Mouse (Mus musculus): ENCODE data around the gene Nr2f2. TPM values are rescaled to one million over a fixed set of nuclear protein-coding genes. Genes with fewer than 3 reads are reported as not detected.

Nr2f2 gene
- polyA plus RNA-seq, 1 experiment = 7.7 TPM

GRCm38 (mm10) chr7:70406527-70406926 lies 40.0 kb upstream of the Nr2f2 start:
- 84% methylated on average over 11 of the region's 11 CpGs for WGBS
- no peak overlapping the region for H3K27ac ChIP-seq (ENCODE audit: control insufficient read depth, insufficient read depth, low read depth, low read length, poor library complexity)
- no peaks in the 10 kb centered on the region; the same call in 1 of the 2 replicates for H3K4me1 ChIP-seq (ENCODE audit: control insufficient read depth, insufficient read depth, low read length)
- TF ChIP-seq CTCF (IDR thresholded peaks at IDR 0.05; ENCODE audit: control insufficient read depth, insufficient read depth, low read length) = no peak
- TF ChIP-seq POLR2A (IDR thresholded peaks at IDR 0.05; ENCODE audit: borderline replicate concordance, control insufficient read depth, low read depth, low read length) = no peak
- no peak overlapping the region for H3K4me3 ChIP-seq (replicated peaks; ENCODE audit: control insufficient read depth, low read depth, low read length)

- H3K27ac ChIP-seq (ENCODE audit: control insufficient read depth, insufficient read depth, low read depth, low read length, poor library complexity) = no peak overlapping the region
- H3K4me3 ChIP-seq (replicated peaks; ENCODE audit: control insufficient read depth, low read depth, low read length) = no peak overlapping the region
- WGBS = 86% methylated on average over 2 of the region's 2 CpGs
Measured at GRCm38 (mm10) chr7:70405466-70405865, 38.9 kb upstream of the Nr2f2 start.

GRCm38 (mm10) chr7:70382828-70383227 lies 16.3 kb upstream of the Nr2f2 start:
- Histone ChIP-seq H3K4me1 (ENCODE audit: control insufficient read depth, insufficient read depth, low read length) (no peaks in the 10 kb centered on the region), H3K4me3 (replicated peaks; ENCODE audit: control insufficient read depth, low read depth, low read length) (no peak overlapping the region), H3K27ac (ENCODE audit: control insufficient read depth, insufficient read depth, low read depth, low read length, poor library complexity) (no peak overlapping the region)
- no peak for TF ChIP-seq CTCF (IDR thresholded peaks at IDR 0.05; ENCODE audit: control insufficient read depth, insufficient read depth, low read length)
- TF ChIP-seq POLR2A (IDR thresholded peaks at IDR 0.05; ENCODE audit: borderline replicate concordance, control insufficient read depth, low read depth, low read length) = no peak
- 77% methylated on average over 4 of the region's 4 CpGs for WGBS

More at GRCm38 (mm10) chr7:70405466-70405865, 38.9 kb upstream of the Nr2f2 start:
- TF ChIP-seq CTCF (IDR thresholded peaks at IDR 0.05; ENCODE audit: control insufficient read depth, insufficient read depth, low read length) (no peak), POLR2A (IDR thresholded peaks at IDR 0.05; ENCODE audit: borderline replicate concordance, control insufficient read depth, low read depth, low read length) (no peak)
- no peaks in the 10 kb centered on the region for H3K4me1 ChIP-seq (ENCODE audit: control insufficient read depth, insufficient read depth, low read length)

GRCm38 (mm10) chr7:70381409-70382244 lies 15.1 kb upstream of the Nr2f2 start:
- TF ChIP-seq POLR2A (IDR thresholded peaks at IDR 0.05; ENCODE audit: borderline replicate concordance, control insufficient read depth, low read depth, low read length) = no peak
- TF ChIP-seq CTCF (IDR thresholded peaks at IDR 0.05; ENCODE audit: control insufficient read depth, insufficient read depth, low read length) = no peak
- Histone ChIP-seq H3K4me1 (ENCODE audit: control insufficient read depth, insufficient read depth, low read length) (no peaks in the 10 kb centered on the region), H3K4me3 (replicated peaks; ENCODE audit: control insufficient read depth, low read depth, low read length) (no peak overlapping the region), H3K27ac (ENCODE audit: control insufficient read depth, insufficient read depth, low read depth, low read length, poor library complexity) (no peak overlapping the region)
- WGBS = 87% methylated on average over 14 of the region's 14 CpGs

GRCm38 (mm10) chr7:70380943-70381342 lies 14.4 kb upstream of the Nr2f2 start:
- Histone ChIP-seq H3K4me3 (replicated peaks; ENCODE audit: control insufficient read depth, low read depth, low read length) (no peak overlapping the region), H3K27ac (ENCODE audit: control insufficient read depth, insufficient read depth, low read depth, low read length, poor library complexity) (no peak overlapping the region), H3K4me1 (ENCODE audit: control insufficient read depth, insufficient read depth, low read length) (no peaks in the 10 kb centered on the region)
- WGBS = 75% methylated on average over 3 of the region's 3 CpGs
- TF ChIP-seq CTCF (IDR thresholded peaks at IDR 0.05; ENCODE audit: control insufficient read depth, insufficient read depth, low read length) (no peak), POLR2A (IDR thresholded peaks at IDR 0.05; ENCODE audit: borderline replicate concordance, control insufficient read depth, low read depth, low read length) (no peak)

GRCm38 (mm10) chr7:70380246-70380645 lies 13.7 kb upstream of the Nr2f2 start:
- Histone ChIP-seq H3K4me3 (replicated peaks; ENCODE audit: control insufficient read depth, low read depth, low read length) (no peak overlapping the region), H3K4me1 (ENCODE audit: control insufficient read depth, insufficient read depth, low read length) (no peaks in the 10 kb centered on the region), H3K27ac (ENCODE audit: control insufficient read depth, insufficient read depth, low read depth, low read length, poor library complexity) (no peak overlapping the region)
- WGBS = 72% methylated on average over 3 of the region's 3 CpGs
- TF ChIP-seq CTCF (IDR thresholded peaks at IDR 0.05; ENCODE audit: control insufficient read depth, insufficient read depth, low read length) = no peak
- no peak for TF ChIP-seq POLR2A (IDR thresholded peaks at IDR 0.05; ENCODE audit: borderline replicate concordance, control insufficient read depth, low read depth, low read length)

- TF ChIP-seq CTCF (IDR thresholded peaks at IDR 0.05; ENCODE audit: control insufficient read depth, insufficient read depth, low read length) = no peak
- TF ChIP-seq POLR2A (IDR thresholded peaks at IDR 0.05; ENCODE audit: borderline replicate concordance, control insufficient read depth, low read depth, low read length) = no peak
- Histone ChIP-seq H3K4me1 (ENCODE audit: control insufficient read depth, insufficient read depth, low read length) (no peaks in the 10 kb centered on the region), H3K4me3 (replicated peaks; ENCODE audit: control insufficient read depth, low read depth, low read length) (no peak overlapping the region), H3K27ac (ENCODE audit: control insufficient read depth, insufficient read depth, low read depth, low read length, poor library complexity) (no peak overlapping the region)
- WGBS = 6% methylated on average over 18 of the region's 18 CpGs
Measured at GRCm38 (mm10) chr7:70370552-70371262, 4.2 kb upstream of the Nr2f2 start.
